20 mouse cellular contexts compared by ENCODE assay signal in genomic region chr11:17002739-17003373, GRCm38 (mm10). TPM values are rescaled to one million over a fixed set of nuclear protein-coding genes. Genes with fewer than 3 reads are reported as not detected.
DNase-seq lines count a peak whose midpoint lies in the region; ATAC-seq and TF ChIP-seq lines count a peak whose summit lies in the region.
"Had no signal": no experiment of that assay in that cellular context is flagged by ENCODE, and none has a peak within 500 bp of the region (broad histone marks: within the 10 kb centered on the region; RNA-seq: fewer than 3 reads in every experiment).

No protein-coding gene starts in this region.

- no peaks in the 10 kb centered on the region for H3K27me3 ChIP-seq in spleen, adult 2 months (ENCODE audit: control insufficient read depth, insufficient read depth, low read length)
- no peaks in the 10 kb centered on the region for H3K27me3 ChIP-seq in liver, embryonic 15.5 days
- H3K27me3 ChIP-seq: embryonic facial prominence, embryonic 13.5 days; limb, embryonic 13.5 days; midbrain, embryonic 13.5 days had no signal

- peak overlapping the region; percentile 50 for H3K27ac ChIP-seq in spleen, adult 2 months (ENCODE audit: insufficient read depth, low read length)
- H3K27ac ChIP-seq in brown adipose tissue, adult 24 weeks (replicated peaks; ENCODE audit: low read depth, low read length) = 0 out of 2 replicates have a peak overlapping the region, but pooled peaks have one; percentile 26
- H3K27ac ChIP-seq in liver, embryonic 15.5 days (replicated peaks) = 0 out of 2 replicates have a peak overlapping the region, but pooled peaks have one; percentile 29
- no peak overlapping the region for H3K27ac ChIP-seq in left cerebral cortex, adult 2 months
- H3K27ac ChIP-seq: embryonic facial prominence, embryonic 13.5 days; hindbrain, embryonic 14.5 days; kidney, postnatal 0 days; layer of hippocampus, adult 2 months; limb, embryonic 13.5 days; midbrain, embryonic 13.5 days had no signal

- 48% methylated on average over 7 of the region's 7 CpGs for WGBS in spleen, adult 2 months
- WGBS in liver, embryonic 15.5 days (ENCODE audit: insufficient replicate concordance) = 34% methylated on average over 7 of the region's 7 CpGs

- no peak overlapping the region for H3K4me3 ChIP-seq in spleen, adult 2 months (ENCODE audit: extremely low read depth, insufficient read depth, insufficient read length)
- H3K4me3 ChIP-seq in brown adipose tissue, adult 24 weeks (ENCODE audit: insufficient read depth, low read depth, low read length) = no peak overlapping the region
- no peak overlapping the region for H3K4me3 ChIP-seq in liver, embryonic 15.5 days (replicated peaks)
- H3K4me3 ChIP-seq in left cerebral cortex, adult 2 months = no peak overlapping the region
- H3K4me3 ChIP-seq: embryonic facial prominence, embryonic 13.5 days; layer of hippocampus, adult 2 months; limb, embryonic 13.5 days; midbrain, embryonic 13.5 days; myocyte had no signal

- H3K9me3 ChIP-seq in liver, embryonic 15.5 days (replicated peaks) = no peaks in the 10 kb centered on the region
- H3K9me3 ChIP-seq: embryonic facial prominence, embryonic 13.5 days; limb, embryonic 13.5 days; midbrain, embryonic 13.5 days had no signal

- H3K4me2 ChIP-seq in liver, embryonic 15.5 days = no peak overlapping the region; the same call in 1 of the 2 replicates
- H3K4me2 ChIP-seq: embryonic facial prominence, embryonic 13.5 days; hindbrain, embryonic 14.5 days; limb, embryonic 13.5 days; midbrain, embryonic 13.5 days had no signal

- intact Hi-C loops in left cerebral cortex, adult 2 months (cut with DNase I) = no loop called here

- H3K9ac ChIP-seq in liver, embryonic 15.5 days = no peak overlapping the region
- H3K9ac ChIP-seq: embryonic facial prominence, embryonic 13.5 days; hindbrain, embryonic 14.5 days; limb, embryonic 13.5 days; midbrain, embryonic 13.5 days had no signal

- peaks cover 3% of the 10 kb centered on the region; the same call in 1 of the 2 replicates for H3K36me3 ChIP-seq in spleen, adult 2 months (ENCODE audit: control insufficient read depth, insufficient read depth, low read length)
- H3K36me3 ChIP-seq in liver, embryonic 15.5 days (replicated peaks) = no peaks in the 10 kb centered on the region
- H3K36me3 ChIP-seq: embryonic facial prominence, embryonic 13.5 days; limb, embryonic 13.5 days; midbrain, embryonic 13.5 days had no signal

- DNase-seq in spleen, adult 2 months (ENCODE audit: low read depth in 1 of 2, low spot score in 2 of 2) = no peak
- DNase-seq in spleen, postnatal 10 days (ENCODE audit: low spot score in 2 of 2) = no peak
- DNase-seq in left cerebral cortex, adult 2 months (ENCODE audit: extremely low spot score in 1 of 2, low spot score in 2 of 2) = no peak
- DNase-seq in adrenal gland, postnatal 4 days (ENCODE audit: low spot score in 2 of 2) = no peak
- DNase-seq in thymus, postnatal 36 days = no peak
- DNase-seq: adrenal gland, postnatal 10 days; cerebellum, adult 8-10 months; gastrocnemius, postnatal 10 days; thymus, postnatal 14 days had no signal

- no peak for TF ChIP-seq POLR2A in spleen, adult 2 months (IDR thresholded peaks at IDR 0.05; ENCODE audit: low read depth, low read length)

- H3K4me1 ChIP-seq in spleen, adult 2 months (ENCODE audit: control insufficient read depth, insufficient read depth, insufficient read length) = peaks cover 6% of the 10 kb centered on the region; the same call in 1 of the 2 replicates
- 0 out of 2 replicates have a peak, but pooled peaks cover 2% of the 10 kb centered on the region for H3K4me1 ChIP-seq in brown adipose tissue, adult 24 weeks (ENCODE audit: control insufficient read depth, insufficient read depth, insufficient read length, low read length)
- H3K4me1 ChIP-seq in liver, embryonic 15.5 days (replicated peaks) = peaks cover 8% of the 10 kb centered on the region
- H3K4me1 ChIP-seq: embryonic facial prominence, embryonic 13.5 days; limb, embryonic 13.5 days; midbrain, embryonic 13.5 days had no signal

- 0 out of 2 replicates have a peak, but pooled peaks have one; percentile 31 for ATAC-seq in liver, embryonic 15.5 days (ENCODE audit: insufficient read depth)
- peak; percentile 49 for ATAC-seq in neutrophil, adult 5-6 weeks (ENCODE audit: extremely low read depth, insufficient number of reproducible peaks, low FRiP score, poor library complexity, severe bottlenecking)
- ATAC-seq: intestine, postnatal 0 days; midbrain, embryonic 13.5 days had no signal

- TF ChIP-seq CTCF in spleen, adult 2 months (IDR thresholded peaks at IDR 0.05; ENCODE audit: extremely low read depth, insufficient read depth, insufficient read length, insufficient replicate concordance) = no peak
- TF ChIP-seq CTCF in left cerebral cortex, adult 2 months (IDR thresholded peaks at IDR 0.05) = no peak

RNA-seq across cellular contexts. Expression of gene Cnrip1, which starts 48.5 kb away (rescaled TPM):
- 10.2 and 12.4 TPM in 2 replicates for polyA plus RNA-seq in spleen, adult 2 months (2012; rRNA removed)
- 1.3 and 3.3 TPM in 2 replicates for polyA plus RNA-seq in brown adipose tissue, adult 24 weeks (2012; ENCODE audit: insufficient read depth, insufficient read length, missing spikeins)
- 2.8 and 2.9 TPM in 2 replicates for polyA plus RNA-seq in liver, embryonic 15.5 days (2015; fragmentation: Nextera tagmentation; extraction: Ambion mirVana)
- total RNA-seq in neutrophil, adult 5-6 weeks (2017) = 4.3 and 7.2 TPM in 2 replicates
- total RNA-seq in left cerebral cortex, adult 2 months (2021) = 100 to 1,000 TPM in 1 of 2 experiments, 10 to 100 TPM in 1; 99.3 to 102 TPM
- total RNA-seq in adrenal gland, postnatal 4 days (2021) = 10 to 100 TPM; 31.7 to 33.0 TPM

RNA-seq across cellular contexts. Expression of gene Plek, which starts 49.3 kb away (rescaled TPM):
- 10.2 and 11.2 TPM in 2 replicates for polyA plus RNA-seq in spleen, adult 2 months (2012; rRNA removed)
- 3.1 and 5.0 TPM in 2 replicates for polyA plus RNA-seq in brown adipose tissue, adult 24 weeks (2012; ENCODE audit: insufficient read depth, insufficient read length, missing spikeins)
- polyA plus RNA-seq in liver, embryonic 15.5 days (2015; fragmentation: Nextera tagmentation; extraction: Ambion mirVana) = 16.3 and 18.0 TPM in 2 replicates
- 408 and 428 TPM in 2 replicates for total RNA-seq in neutrophil, adult 5-6 weeks (2017)
- 1 to 10 TPM; 5.5 to 7.4 TPM for total RNA-seq in left cerebral cortex, adult 2 months (2021)
- 1 to 10 TPM; 4.1 to 7.3 TPM for total RNA-seq in adrenal gland, postnatal 4 days (2021)

RNA-seq across cellular contexts. Expression of gene Fbxo48, which starts 51.7 kb away (rescaled TPM):
- 0.94 and 1.2 TPM in 2 replicates for polyA plus RNA-seq in spleen, adult 2 months (2012; rRNA removed)
- not detected in 2 replicates for polyA plus RNA-seq in brown adipose tissue, adult 24 weeks (2012; ENCODE audit: insufficient read depth, insufficient read length, missing spikeins)
- 1.5 and 1.7 TPM in 2 replicates for polyA plus RNA-seq in liver, embryonic 15.5 days (2015; fragmentation: Nextera tagmentation; extraction: Ambion mirVana)
- total RNA-seq in neutrophil, adult 5-6 weeks (2017) = 3.0 and 3.8 TPM in 2 replicates
- total RNA-seq in left cerebral cortex, adult 2 months (2021) = 1 to 10 TPM; 1.3 to 2.5 TPM
- 1 to 10 TPM; 3.4 to 4.4 TPM for total RNA-seq in adrenal gland, postnatal 4 days (2021)

Comparison
In these comparisons a context has a peak if more than half of its experiments do, and no peak if none do; other contexts are left out.
1. RNA of gene Plek, which starts 49.3 kb away (total RNA-seq): 408 to 428 TPM in neutrophil, adult 5-6 weeks; 5.5 to 7.4 TPM in left cerebral cortex, adult 2 months and 4.1 to 7.3 TPM in adrenal gland, postnatal 4 days; every median in the first group is over 10 times any median in the second.